Comparison of ENCODE assay signal across 12 mouse cellular contexts in genomic region chr8:113111665-113112064, GRCm38 (mm10).
DNase-seq lines count a peak whose midpoint lies in the region; ATAC-seq and TF ChIP-seq lines count a peak whose summit lies in the region.
"Had no signal": no experiment of that assay in that cellular context is flagged by ENCODE, and none has a peak within 500 bp of the region (broad histone marks: within the 10 kb centered on the region; RNA-seq: fewer than 3 reads in every experiment).

No protein-coding gene starts in this region.

- peak; percentile 6 for DNase-seq in embryo, embryonic 10.5 days (ENCODE audit: low spot score)
- no peak for DNase-seq in embryo, embryonic 11 days
- no peak for DNase-seq in layer of hippocampus, adult 2 months (ENCODE audit: low spot score in 2 of 2)
- no peak for DNase-seq in layer of hippocampus, adult 9-11 months
- DNase-seq in ZHBTc4 (ENCODE audit: low read depth, low spot score): peak; percentile 33
- no peak for DNase-seq in forebrain, embryonic 14.5 days (ENCODE audit: low spot score)
- DNase-seq in left cerebral cortex, adult 8-10 months (ENCODE audit: low spot score in 2 of 2): no peak
- DNase-seq: cerebellum, adult 11-12 months; thymus, postnatal 25 days had no signal

- H3K4me1 ChIP-seq in E14TG2a.4 (replicated peaks; ENCODE audit: low read depth, low read length): no peaks in the 10 kb centered on the region
- no peaks in the 10 kb centered on the region; the same call in 1 of the 2 replicates for H3K4me1 ChIP-seq in forebrain, embryonic 14.5 days (ENCODE audit: control insufficient read depth, insufficient read depth, low read length)
- H3K4me1 ChIP-seq: heart, embryonic 15.5 days; neural tube, embryonic 15.5 days had no signal

- H3K36me3 ChIP-seq in E14TG2a.4 (ENCODE audit: insufficient read depth, low read length): no peaks in the 10 kb centered on the region
- H3K36me3 ChIP-seq in forebrain, embryonic 14.5 days (ENCODE audit: control insufficient read depth, insufficient read depth, low read length): no peaks in the 10 kb centered on the region
- H3K36me3 ChIP-seq: heart, embryonic 15.5 days; neural tube, embryonic 15.5 days had no signal

- peak; percentile 61 for TF ChIP-seq CTCF in layer of hippocampus, adult 2 months (conservative IDR thresholded peaks at IDR 0.05)
- peak; percentile 57 for TF ChIP-seq CTCF in E14TG2a.4 (conservative IDR thresholded peaks at IDR 0.05; ENCODE audit: low read length)

- H3K4me3 ChIP-seq in layer of hippocampus, adult 2 months: no peak overlapping the region
- no peak overlapping the region for H3K4me3 ChIP-seq in E14TG2a.4 (replicated peaks; ENCODE audit: low read length)
- no peak overlapping the region for H3K4me3 ChIP-seq in forebrain, embryonic 14.5 days (ENCODE audit: low read depth, low read length)
- H3K4me3 ChIP-seq: heart, embryonic 15.5 days; neural tube, embryonic 15.5 days had no signal

- H3K27ac ChIP-seq in layer of hippocampus, adult 2 months: no peak overlapping the region
- H3K27ac ChIP-seq in forebrain, embryonic 14.5 days (ENCODE audit: low read depth, low read length): no peak overlapping the region
- H3K27ac ChIP-seq: heart, embryonic 15.5 days; neural tube, embryonic 15.5 days had no signal

- no peak overlapping the region for H3K9ac ChIP-seq in forebrain, embryonic 14.5 days (ENCODE audit: low read length)
- H3K9ac ChIP-seq: heart, embryonic 15.5 days; neural tube, embryonic 15.5 days had no signal

- WGBS in forebrain, embryonic 14.5 days: 69% methylated on average over 6 of the region's 6 CpGs

- no peak overlapping the region for H3K4me2 ChIP-seq in forebrain, embryonic 14.5 days (ENCODE audit: low read length)
- H3K4me2 ChIP-seq: heart, embryonic 15.5 days; neural tube, embryonic 15.5 days had no signal

- no peak for ATAC-seq in forebrain, embryonic 14.5 days

- H3K9me3 ChIP-seq in E14TG2a.4 (ENCODE audit: low read length): no peaks in the 10 kb centered on the region
- H3K9me3 ChIP-seq in forebrain, embryonic 14.5 days (replicated peaks; ENCODE audit: control insufficient read depth, low read length): no peaks in the 10 kb centered on the region
- H3K9me3 ChIP-seq: heart, embryonic 15.5 days; neural tube, embryonic 15.5 days had no signal

- no peaks in the 10 kb centered on the region for H3K27me3 ChIP-seq in E14TG2a.4 (ENCODE audit: insufficient read depth, low read length)
- H3K27me3 ChIP-seq in forebrain, embryonic 14.5 days (replicated peaks; ENCODE audit: control insufficient read depth, insufficient read depth, low read length): no peaks in the 10 kb centered on the region
- H3K27me3 ChIP-seq: heart, embryonic 15.5 days; neural tube, embryonic 15.5 days had no signal

Comparison
In these comparisons a context has a peak if more than half of its experiments do, and no peak if none do; other contexts are left out.
1. DNase-seq: peak in embryo, embryonic 10.5 days (single experiment) and ZHBTc4 (single experiment); none in embryo, embryonic 11 days (single experiment), layer of hippocampus, adult 2 months (0 of 2), layer of hippocampus, adult 9-11 months (single experiment), forebrain, embryonic 14.5 days (single experiment) and left cerebral cortex, adult 8-10 months (0 of 2).